Mouse (Mus musculus): ENCODE data around the gene Mbd4. TPM values are rescaled to one million over a fixed set of nuclear protein-coding genes. Genes with fewer than 3 reads are reported as not detected.

Gene Mbd4
- polyA plus RNA-seq, 1 experiment from 2014 or later: 13.4 TPM

GRCm38 (mm10) chr6:115811606-115812005 is 41.6 kb downstream of the Mbd4 start:
- WGBS: 62% methylated on average over 8 of the region's 8 CpGs
- Histone ChIP-seq H3K4me2 (ENCODE audit: low read depth, low read length) (no peak overlapping the region), H3K4me3 (ENCODE audit: low read depth, low read length) (no peak overlapping the region), H3K9me3 (ENCODE audit: control insufficient read depth, low read length) (no peaks in the 10 kb centered on the region), H3K27ac (replicated peaks; ENCODE audit: low read depth, low read length) (no peak overlapping the region), H3K9ac (ENCODE audit: low read depth, low read length) (no peak overlapping the region), H3K4me1 (ENCODE audit: control insufficient read depth, insufficient read depth, low read length) (peaks cover 9% of the 10 kb centered on the region), H3K27me3 (replicated peaks; ENCODE audit: control insufficient read depth, insufficient read depth, low read length) (no peaks in the 10 kb centered on the region), H3K36me3 (ENCODE audit: control insufficient read depth, insufficient read depth, low read length) (peaks cover 8% of the 10 kb centered on the region)
- DNase-seq (ENCODE audit: low spot score): no peak
- ATAC-seq (ENCODE audit: low read depth): no peak

- H3K27ac ChIP-seq (replicated peaks; ENCODE audit: low read depth, low read length): peak within 1 kb of the TSS; percentile 96
- H3K4me1 ChIP-seq (ENCODE audit: control insufficient read depth, insufficient read depth, low read length): peaks cover 11% of the 10 kb centered on the region
- peak; percentile 90 for ATAC-seq (ENCODE audit: low read depth)
- under 1% methylated on average over 46 of the region's 47 CpGs for WGBS
- peak within 1 kb of the TSS; percentile 97 for H3K4me3 ChIP-seq (ENCODE audit: low read depth, low read length)
- H3K9me3 ChIP-seq (ENCODE audit: control insufficient read depth, low read length): no peaks in the 10 kb centered on the region
- H3K27me3 ChIP-seq (replicated peaks; ENCODE audit: control insufficient read depth, insufficient read depth, low read length): no peaks in the 10 kb centered on the region
- peak within 1 kb of the TSS; percentile 100 for H3K9ac ChIP-seq (ENCODE audit: low read depth, low read length)
- H3K4me2 ChIP-seq (ENCODE audit: low read depth, low read length): peak within 1 kb of the TSS; percentile 72
- peak; percentile 97 for DNase-seq (ENCODE audit: low spot score)
- peaks cover 37% of the 10 kb centered on the region for H3K36me3 ChIP-seq (ENCODE audit: control insufficient read depth, insufficient read depth, low read length)
Observed at GRCm38 (mm10) chr6:115808488-115809231, 44.5 kb downstream of the Mbd4 start, which contains the start of gene Rpl32. Rpl32 (minus strand) TSS chr6:115808747.

DNA sequence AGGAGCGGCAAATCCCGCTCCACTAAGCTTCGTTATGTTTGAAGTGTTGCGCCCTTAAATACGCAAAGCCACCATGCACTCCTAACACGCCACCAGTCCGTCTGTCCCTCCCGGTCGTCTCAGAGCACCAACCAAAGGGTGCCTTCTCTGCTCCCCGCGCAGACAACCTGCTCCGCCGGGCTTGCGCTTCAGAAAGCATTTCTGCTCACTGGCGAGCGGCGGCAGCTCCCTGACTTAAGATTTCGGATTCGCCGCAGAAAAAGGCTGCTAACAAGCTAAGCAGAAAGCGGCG is 45.0 kb downstream of the Mbd4 start:
- H3K36me3 ChIP-seq (ENCODE audit: control insufficient read depth, insufficient read depth, low read length): peaks cover 41% of the 10 kb centered on the region
- WGBS: under 1% methylated on average over 22 of the region's 22 CpGs
- ATAC-seq (ENCODE audit: low read depth) (no peak), DNase-seq (ENCODE audit: low spot score) (peak; percentile 17)
- H3K27ac ChIP-seq (replicated peaks; ENCODE audit: low read depth, low read length): peak overlapping the region; percentile 96
- H3K4me2 ChIP-seq (ENCODE audit: low read depth, low read length): peak overlapping the region; percentile 72
- no peaks in the 10 kb centered on the region for H3K27me3 ChIP-seq (replicated peaks; ENCODE audit: control insufficient read depth, insufficient read depth, low read length)
- no peaks in the 10 kb centered on the region for H3K9me3 ChIP-seq (ENCODE audit: control insufficient read depth, low read length)
- peak overlapping the region; percentile 100 for H3K9ac ChIP-seq (ENCODE audit: low read depth, low read length)
- H3K4me1 ChIP-seq (ENCODE audit: control insufficient read depth, insufficient read depth, low read length): peaks cover 11% of the 10 kb centered on the region
- H3K4me3 ChIP-seq (ENCODE audit: low read depth, low read length): peak overlapping the region; percentile 97

DNA sequence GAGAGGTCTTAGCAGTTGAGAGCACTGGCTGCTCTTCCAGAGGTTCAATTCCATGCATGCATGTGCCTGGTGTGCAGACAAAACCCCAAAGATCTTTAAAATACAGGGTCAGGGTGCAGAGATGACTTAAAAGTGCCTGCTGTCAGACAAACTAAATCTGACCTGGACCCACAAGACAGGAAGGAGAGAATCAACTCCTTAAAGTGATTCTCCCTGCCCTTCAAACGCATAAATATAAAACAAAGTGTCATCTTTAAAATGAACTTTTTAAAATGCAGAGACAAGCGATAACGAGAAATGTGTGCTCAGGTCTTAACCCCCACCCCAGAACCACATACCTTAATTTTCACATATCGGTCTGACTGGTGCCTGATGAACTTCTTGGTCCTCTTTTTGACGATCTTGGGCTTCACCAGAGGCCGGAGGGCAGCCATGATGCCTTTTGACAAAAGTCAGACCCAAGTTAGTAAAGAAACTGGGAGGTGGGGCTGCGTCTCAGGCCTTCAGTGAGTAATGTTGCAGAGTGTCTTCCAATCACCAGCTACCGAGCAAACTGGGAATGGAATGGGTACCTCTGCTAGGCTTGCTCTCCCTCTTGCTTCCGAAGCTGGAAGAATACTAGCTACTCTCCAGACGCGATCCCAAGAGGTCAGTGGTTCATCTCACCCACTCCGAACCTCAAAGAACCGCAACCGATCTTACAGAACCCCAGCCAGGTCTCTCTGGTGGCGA is 45.5 kb downstream of the Mbd4 start:
- Histone ChIP-seq H3K4me1 (ENCODE audit: control insufficient read depth, insufficient read depth, low read length) (peaks cover 11% of the 10 kb centered on the region), H3K4me3 (ENCODE audit: low read depth, low read length) (peak overlapping the region; percentile 97), H3K36me3 (ENCODE audit: control insufficient read depth, insufficient read depth, low read length) (peaks cover 47% of the 10 kb centered on the region), H3K27me3 (replicated peaks; ENCODE audit: control insufficient read depth, insufficient read depth, low read length) (no peaks in the 10 kb centered on the region), H3K4me2 (ENCODE audit: low read depth, low read length) (peak overlapping the region; percentile 72), H3K9me3 (ENCODE audit: control insufficient read depth, low read length) (no peaks in the 10 kb centered on the region), H3K27ac (replicated peaks; ENCODE audit: low read depth, low read length) (peak overlapping the region; percentile 96), H3K9ac (ENCODE audit: low read depth, low read length) (peak overlapping the region; percentile 100)
- no peak for DNase-seq (ENCODE audit: low spot score)
- no peak for ATAC-seq (ENCODE audit: low read depth)
- WGBS: 3% methylated on average over 15 of the region's 15 CpGs

- no peak overlapping the region for H3K27ac ChIP-seq (replicated peaks; ENCODE audit: low read depth, low read length)
- peaks cover 75% of the 10 kb centered on the region for H3K36me3 ChIP-seq (ENCODE audit: control insufficient read depth, insufficient read depth, low read length)
- no peaks in the 10 kb centered on the region for H3K9me3 ChIP-seq (ENCODE audit: control insufficient read depth, low read length)
- H3K4me1 ChIP-seq (ENCODE audit: control insufficient read depth, insufficient read depth, low read length): peaks cover 11% of the 10 kb centered on the region
- WGBS: 67% methylated on average over 10 of the region's 10 CpGs
- no peak for DNase-seq (ENCODE audit: low spot score)
- ATAC-seq (ENCODE audit: low read depth): no peak
- H3K4me3 ChIP-seq (ENCODE audit: low read depth, low read length): no peak overlapping the region
- H3K4me2 ChIP-seq (ENCODE audit: low read depth, low read length): no peak overlapping the region
- no peaks in the 10 kb centered on the region for H3K27me3 ChIP-seq (replicated peaks; ENCODE audit: control insufficient read depth, insufficient read depth, low read length)
- no peak overlapping the region for H3K9ac ChIP-seq (ENCODE audit: low read depth, low read length)
Observed at GRCm38 (mm10) chr6:115804432-115805192, 48.6 kb downstream of the Mbd4 start.

- 40% methylated on average over 14 of the region's 16 CpGs for WGBS
- peak; percentile 80 for DNase-seq (ENCODE audit: low spot score)
- Histone ChIP-seq H3K27me3 (replicated peaks; ENCODE audit: control insufficient read depth, insufficient read depth, low read length) (no peaks in the 10 kb centered on the region), H3K4me1 (ENCODE audit: control insufficient read depth, insufficient read depth, low read length) (peaks cover 11% of the 10 kb centered on the region), H3K4me3 (ENCODE audit: low read depth, low read length) (no peak overlapping the region), H3K27ac (replicated peaks; ENCODE audit: low read depth, low read length) (no peak overlapping the region), H3K4me2 (ENCODE audit: low read depth, low read length) (no peak overlapping the region), H3K9ac (ENCODE audit: low read depth, low read length) (no peak overlapping the region), H3K9me3 (ENCODE audit: control insufficient read depth, low read length) (no peaks in the 10 kb centered on the region), H3K36me3 (ENCODE audit: control insufficient read depth, insufficient read depth, low read length) (peaks cover 84% of the 10 kb centered on the region)
- peak; percentile 35 for ATAC-seq (ENCODE audit: low read depth)
Observed at GRCm38 (mm10) chr6:115803541-115804382, 49.4 kb downstream of the Mbd4 start.

DNA sequence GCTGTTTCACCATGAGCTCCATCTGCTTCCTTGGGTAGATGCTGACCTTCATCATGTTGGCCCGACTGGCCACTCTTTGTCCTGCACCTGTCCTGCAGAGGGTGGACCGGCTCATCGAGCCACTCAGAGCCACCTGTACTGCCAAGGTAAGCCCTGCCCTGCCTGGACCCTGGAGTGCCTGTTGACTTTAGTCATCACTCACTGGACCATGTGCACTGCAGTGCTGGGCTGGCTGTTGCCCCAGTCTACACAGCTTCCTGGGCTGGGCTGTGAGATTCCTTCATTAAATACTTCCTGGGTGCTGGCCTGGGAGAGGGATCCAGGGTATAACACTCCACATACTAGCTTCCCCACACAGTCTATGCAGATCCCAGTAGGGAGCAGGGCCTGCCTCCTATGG is 51.4 kb downstream of the Mbd4 start:
- Histone ChIP-seq H3K36me3 (ENCODE audit: control insufficient read depth, insufficient read depth, low read length) (peaks cover 97% of the 10 kb centered on the region), H3K27ac (replicated peaks; ENCODE audit: low read depth, low read length) (no peak overlapping the region), H3K9me3 (ENCODE audit: control insufficient read depth, low read length) (no peaks in the 10 kb centered on the region), H3K4me1 (ENCODE audit: control insufficient read depth, insufficient read depth, low read length) (peaks cover 5% of the 10 kb centered on the region; the same call in 1 of the 2 replicates), H3K4me2 (ENCODE audit: low read depth, low read length) (no peak overlapping the region), H3K27me3 (replicated peaks; ENCODE audit: control insufficient read depth, insufficient read depth, low read length) (no peaks in the 10 kb centered on the region), H3K4me3 (ENCODE audit: low read depth, low read length) (no peak overlapping the region), H3K9ac (ENCODE audit: low read depth, low read length) (no peak overlapping the region)
- DNase-seq (ENCODE audit: low spot score) (no peak), ATAC-seq (ENCODE audit: low read depth) (no peak)
- WGBS: 95% methylated on average over 3 of the region's 3 CpGs

- H3K9ac ChIP-seq (ENCODE audit: low read depth, low read length): no peak overlapping the region
- DNase-seq (ENCODE audit: low spot score) (no peak), ATAC-seq (ENCODE audit: low read depth) (no peak)
Observed at GRCm38 (mm10) chr6:115792691-115793215, 60.4 kb downstream of the Mbd4 start.

More at GRCm38 (mm10) chr6:115792691-115793215, 60.4 kb downstream of the Mbd4 start:
- Histone ChIP-seq H3K27me3 (replicated peaks; ENCODE audit: control insufficient read depth, insufficient read depth, low read length) (no peaks in the 10 kb centered on the region), H3K4me2 (ENCODE audit: low read depth, low read length) (no peak overlapping the region), H3K27ac (replicated peaks; ENCODE audit: low read depth, low read length) (no peak overlapping the region), H3K9me3 (ENCODE audit: control insufficient read depth, low read length) (no peaks in the 10 kb centered on the region), H3K36me3 (ENCODE audit: control insufficient read depth, insufficient read depth, low read length) (peaks cover 97% of the 10 kb centered on the region), H3K4me3 (ENCODE audit: low read depth, low read length) (no peak overlapping the region), H3K4me1 (ENCODE audit: control insufficient read depth, insufficient read depth, low read length) (no peaks in the 10 kb centered on the region)
- 81% methylated on average over 21 of the region's 21 CpGs for WGBS

Data from embryonic facial prominence, embryonic 14.5 days (tissue).